Mouse (Mus musculus): ENCODE data around the gene Adh1. TPM values are rescaled to one million over a fixed set of nuclear protein-coding genes. Genes with fewer than 3 reads are reported as not detected.

The Adh1 gene
- total RNA-seq, 2 experiments from 2014 or later: 18.0 to 28.7 TPM

Other genes starting within 250 kb of the Adh1 start
- gene 1110002E22Rik, start 195.9 kb upstream of the Adh1 start, total RNA-seq (2021): 100 to 1,000 TPM in 1 of 2 experiments, 10 to 100 TPM in 1; 98.9 to 131 TPM
- 1 to 10 TPM; 1.3 TPM for gene Gm5105, start 193.6 kb upstream of the Adh1 start, total RNA-seq (2021)
- gene Trmt10a, start 117.5 kb upstream of the Adh1 start, total RNA-seq (2021): 1 to 10 TPM in 1 of 2 experiments, under 1 TPM in 1; 0.94 to 2.4 TPM
- 1 to 10 TPM; 1.6 to 1.7 TPM for gene Mttp, start 116.0 kb upstream of the Adh1 start, total RNA-seq (2021)
- gene 4930579F01Rik, start 67.2 kb upstream of the Adh1 start, total RNA-seq (2021): not detected
- under 1 TPM; 0.40 to 0.46 TPM for gene Adh7, start 43.2 kb upstream of the Adh1 start, total RNA-seq (2021)
- gene Adh6a, start 52.3 kb downstream of the Adh1 start, total RNA-seq (2021): not detected
- gene Adh6b, start 80.8 kb downstream of the Adh1 start, total RNA-seq (2021): not detected
- gene Adh4, start 154.5 kb downstream of the Adh1 start, total RNA-seq (2021): not detected
- gene Adh5, start 182.1 kb downstream of the Adh1 start, total RNA-seq (2021): 10 to 100 TPM; 57.1 to 58.3 TPM
- gene Metap1, start 228.5 kb downstream of the Adh1 start, total RNA-seq (2021): 10 to 100 TPM; 45.5 to 46.4 TPM